Mouse (Mus musculus) ES-Bruce4 (cell line): ENCODE measurements around the gene Phf3. TPM values are rescaled to one million over a fixed set of nuclear protein-coding genes. Genes with fewer than 3 reads are reported as not detected.

Experiments used
- H3K27ac ChIP-seq: 2 replicates; pipeline ENCODE4 v1.5.1; 2012; ENCODE audit warnings: low read length, inconsistent platforms; ENCODE audit not compliant: insufficient read depth
- H3K27me3 ChIP-seq: 2 replicates; pipeline ENCODE4 v1.6.1; 2012; ENCODE audit warnings: mild to moderate bottlenecking, low read length, inconsistent platforms; ENCODE audit not compliant: control insufficient read depth, poor library complexity, insufficient read depth, severe bottlenecking
- H3K36me3 ChIP-seq: 2 replicates; pipeline ENCODE4 v1.6.1; 2012; ENCODE audit warnings: inconsistent platforms, mild to moderate bottlenecking, low read length, moderate library complexity; ENCODE audit not compliant: control insufficient read depth, poor library complexity, insufficient read depth, severe bottlenecking
- H3K4me1 ChIP-seq: one replicate; pipeline ENCODE4 v1.8.1; 2011; ENCODE audit warnings: low read length; ENCODE audit not compliant: control insufficient read depth, insufficient read depth
- H3K4me3 ChIP-seq: 2 replicates; pipeline ENCODE4 v1.5.1; 2011; ENCODE audit warnings: low read depth, mild to moderate bottlenecking, low read length
- H3K9ac ChIP-seq: 2 replicates; pipeline ENCODE4 v1.6.1; 2012; ENCODE audit warnings: low read depth, mild to moderate bottlenecking, inconsistent platforms; ENCODE audit not compliant: poor library complexity, severe bottlenecking
- H3K9me3 ChIP-seq: replicated peaks from 2 replicates; pipeline ENCODE4 v1.6.1; 2012; ENCODE audit warnings: mild to moderate bottlenecking, low read length, inconsistent platforms; ENCODE audit not compliant: control insufficient read depth, poor library complexity, insufficient read depth, severe bottlenecking
- CTCF ChIP-seq: IDR thresholded peaks from one replicate; pipeline ENCODE4 v1.8.1; 2011; ENCODE audit warnings: low read depth, low read length
- EP300 ChIP-seq: IDR thresholded peaks from 2 replicates; pipeline ENCODE4 v1.6.1; 2011; ENCODE audit warnings: low read depth, low read length; ENCODE audit not compliant: insufficient read depth
- POLR2A ChIP-seq: IDR thresholded peaks from one replicate; pipeline ENCODE4 v1.8.1; 2011; ENCODE audit warnings: low read length; ENCODE audit not compliant: insufficient read depth
- polyA plus RNA-seq: library from polyadenylated mRNA; stranded (reverse); fragments of >200 nt; gene quantifications from 2 replicates; pipeline ENCODE4 v1.2.4, GENCODE M21; 2011; ENCODE audit warnings: low read depth; ENCODE audit not compliant: missing spikeins, insufficient read depth, insufficient read length

Phf3 gene
- polyA plus RNA-seq, 1 experiment, result 203 TPM

DNA sequence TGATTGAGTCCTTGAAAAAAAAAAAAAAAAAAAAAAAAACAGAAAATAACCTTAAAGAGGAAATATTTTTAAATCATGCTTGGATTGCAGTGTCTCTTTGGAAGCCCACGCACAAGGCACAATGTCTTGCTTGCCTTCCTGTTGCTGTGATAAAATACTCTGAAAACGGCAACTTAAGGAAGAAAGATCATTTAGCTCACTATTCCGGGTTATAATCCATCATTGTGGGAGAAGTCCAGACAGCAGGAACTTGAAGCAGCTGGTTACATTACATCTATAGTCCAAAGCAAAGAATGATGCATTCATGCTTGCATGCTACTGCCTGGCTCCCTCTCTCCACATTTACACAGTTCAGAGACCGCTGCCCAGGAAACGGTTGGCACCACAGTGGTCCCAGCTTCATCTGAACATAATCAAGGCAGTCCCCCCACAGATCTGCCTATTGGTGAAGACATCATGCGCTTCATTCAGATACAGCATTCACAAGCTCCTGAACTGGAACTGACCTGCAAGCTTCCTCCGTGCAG is 80.3 kb downstream of the Phf3 start:
- H3K27me3 ChIP-seq, result no peaks in the 10 kb centered on the region
- H3K4me1 ChIP-seq, result no peaks in the 10 kb centered on the region
- H3K9ac ChIP-seq, result no peak overlapping the region
- no peaks in the 10 kb centered on the region for H3K9me3 ChIP-seq
- no peak overlapping the region for H3K27ac ChIP-seq
- TF ChIP-seq EP300, result no peak
- no peak for TF ChIP-seq CTCF
- no peak for TF ChIP-seq POLR2A
- H3K36me3 ChIP-seq, result no peaks in the 10 kb centered on the region
- no peak overlapping the region for H3K4me3 ChIP-seq

DNA sequence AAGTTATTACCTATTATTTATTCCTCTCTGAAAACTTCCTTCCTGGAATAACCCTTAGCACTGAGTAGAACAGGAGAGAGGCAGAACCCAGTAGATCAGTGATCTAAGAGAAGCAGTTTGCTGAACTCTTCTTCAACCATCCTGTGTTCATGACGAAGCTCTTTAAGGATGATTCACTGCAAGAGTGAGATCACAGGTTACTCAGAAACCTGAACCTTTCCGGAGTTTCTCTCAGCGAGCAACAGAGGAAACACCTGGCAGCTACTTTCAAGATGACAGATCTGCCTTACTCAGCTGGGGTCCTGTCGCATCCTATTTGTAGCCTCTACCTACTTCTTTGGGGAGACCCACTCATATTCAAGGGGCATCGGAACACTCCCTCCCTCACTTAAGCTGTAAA is 80.8 kb downstream of the Phf3 start:
- Histone ChIP-seq H3K9me3 (no peaks in the 10 kb centered on the region), H3K27ac (no peak overlapping the region), H3K27me3 (no peaks in the 10 kb centered on the region), H3K9ac (no peak overlapping the region), H3K36me3 (no peaks in the 10 kb centered on the region), H3K4me1 (no peaks in the 10 kb centered on the region), H3K4me3 (no peak overlapping the region)
- TF ChIP-seq CTCF, result no peak
- TF ChIP-seq POLR2A, result no peak
- TF ChIP-seq EP300, result no peak

DNA sequence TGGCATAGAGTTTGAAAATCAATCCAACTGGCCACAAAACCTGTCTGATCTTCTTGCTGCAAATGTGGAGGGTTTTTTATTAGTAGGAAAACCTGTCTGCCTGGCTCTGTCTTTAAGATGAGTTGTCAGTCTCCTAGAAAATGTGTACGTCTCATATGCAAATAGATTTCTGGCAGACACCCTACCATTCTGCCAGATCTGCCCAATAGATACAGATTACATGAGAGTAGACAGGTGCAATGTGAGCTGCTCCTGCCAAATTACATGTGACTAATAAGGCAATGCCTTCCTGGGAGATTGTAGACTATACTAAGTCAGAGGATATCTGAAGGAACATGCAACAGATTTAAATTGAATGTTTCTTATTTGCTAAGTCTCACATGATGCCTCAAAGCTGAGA is 83.5 kb downstream of the Phf3 start:
- TF ChIP-seq POLR2A (no peak), CTCF (no peak), EP300 (no peak)
- Histone ChIP-seq H3K27ac (no peak overlapping the region), H3K4me1 (no peaks in the 10 kb centered on the region), H3K27me3 (no peaks in the 10 kb centered on the region), H3K9ac (no peak overlapping the region), H3K36me3 (no peaks in the 10 kb centered on the region), H3K9me3 (no peaks in the 10 kb centered on the region), H3K4me3 (no peak overlapping the region)

DNA sequence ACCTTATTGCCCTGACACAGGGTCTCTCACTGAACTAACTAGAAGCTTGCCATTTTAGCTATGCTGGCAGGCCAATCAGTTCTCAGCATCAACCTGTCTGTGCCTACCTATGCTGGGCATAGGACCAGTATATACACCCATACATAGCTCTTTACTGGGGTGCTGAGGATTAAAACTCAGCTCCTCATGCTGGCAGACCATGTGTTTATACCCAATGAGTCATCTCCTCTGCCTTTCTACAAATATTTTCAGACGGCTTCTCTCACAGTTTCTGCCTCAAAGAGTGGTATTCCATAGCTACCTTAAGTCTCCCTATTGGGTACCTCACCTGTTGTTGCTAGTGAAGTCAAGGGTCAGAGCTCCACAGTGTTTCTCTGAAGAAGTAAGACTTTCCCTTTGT is 84.0 kb downstream of the Phf3 start:
- TF ChIP-seq POLR2A (no peak), CTCF (no peak), EP300 (no peak)

DNA sequence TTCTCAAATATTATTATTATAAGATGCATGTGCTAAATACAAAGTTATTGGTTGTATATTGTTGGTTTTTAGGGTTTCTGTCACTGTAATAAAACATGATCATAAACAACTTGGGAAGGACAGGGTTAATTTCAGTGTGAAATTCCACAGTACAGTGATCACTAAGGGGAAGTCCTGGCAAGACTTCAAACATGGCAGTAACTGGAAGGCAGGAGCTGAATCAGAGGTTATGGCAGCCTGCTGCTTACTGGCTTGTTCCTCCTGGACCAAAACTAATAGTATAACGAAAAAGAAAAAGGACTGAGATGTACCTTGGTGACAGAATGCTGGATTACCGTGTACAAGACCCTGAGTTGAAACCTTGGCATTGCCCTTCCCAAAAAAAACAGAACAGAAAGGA is 84.7 kb downstream of the Phf3 start:
- H3K27ac ChIP-seq, result no peak overlapping the region
- no peaks in the 10 kb centered on the region for H3K4me1 ChIP-seq
- no peaks in the 10 kb centered on the region for H3K36me3 ChIP-seq
- H3K27me3 ChIP-seq, result no peaks in the 10 kb centered on the region
- no peak overlapping the region for H3K4me3 ChIP-seq
- H3K9ac ChIP-seq, result no peak overlapping the region
- no peaks in the 10 kb centered on the region for H3K9me3 ChIP-seq
- no peak for TF ChIP-seq EP300
- TF ChIP-seq POLR2A, result no peak
- TF ChIP-seq CTCF, result no peak

More for the DNA sequence above, 84.0 kb downstream of the Phf3 start:
- Histone ChIP-seq H3K36me3 (no peaks in the 10 kb centered on the region), H3K9ac (no peak overlapping the region), H3K4me1 (no peaks in the 10 kb centered on the region), H3K27ac (no peak overlapping the region), H3K27me3 (no peaks in the 10 kb centered on the region), H3K9me3 (no peaks in the 10 kb centered on the region), H3K4me3 (no peak overlapping the region)

DNA sequence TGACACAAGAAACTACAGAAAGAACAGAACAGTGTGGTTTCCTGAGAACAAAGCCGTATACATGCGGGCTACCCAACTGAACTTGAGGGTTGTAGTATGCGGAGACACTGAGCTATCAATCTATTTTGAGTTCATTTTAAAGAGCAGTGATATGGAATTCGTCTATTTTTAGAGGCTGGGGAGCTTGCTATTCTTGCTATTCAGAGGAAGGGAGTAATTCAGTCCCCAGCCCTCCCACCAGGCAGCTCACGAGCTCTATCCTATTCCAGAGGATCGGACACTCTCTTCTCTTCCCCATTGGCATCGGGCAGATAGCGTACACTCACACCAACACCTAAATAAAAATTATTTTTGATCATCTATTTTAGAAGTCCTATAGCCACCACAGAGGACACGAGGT is 87.1 kb downstream of the Phf3 start:
- Histone ChIP-seq H3K27ac (no peak overlapping the region), H3K27me3 (no peaks in the 10 kb centered on the region), H3K4me3 (no peak overlapping the region), H3K4me1 (no peaks in the 10 kb centered on the region), H3K36me3 (no peaks in the 10 kb centered on the region), H3K9me3 (no peaks in the 10 kb centered on the region), H3K9ac (no peak overlapping the region)
- TF ChIP-seq EP300, result no peak
- no peak for TF ChIP-seq POLR2A
- TF ChIP-seq CTCF, result no peak
